Mouse (Mus musculus): ENCODE measurements at regions not wholly inside any gene's neighbourhood (a gene's known extent, or its start where the extent isn't known, plus 50 kb on each side); places are given as distances from the start of the nearest gene placed in this dataset.

DNA sequence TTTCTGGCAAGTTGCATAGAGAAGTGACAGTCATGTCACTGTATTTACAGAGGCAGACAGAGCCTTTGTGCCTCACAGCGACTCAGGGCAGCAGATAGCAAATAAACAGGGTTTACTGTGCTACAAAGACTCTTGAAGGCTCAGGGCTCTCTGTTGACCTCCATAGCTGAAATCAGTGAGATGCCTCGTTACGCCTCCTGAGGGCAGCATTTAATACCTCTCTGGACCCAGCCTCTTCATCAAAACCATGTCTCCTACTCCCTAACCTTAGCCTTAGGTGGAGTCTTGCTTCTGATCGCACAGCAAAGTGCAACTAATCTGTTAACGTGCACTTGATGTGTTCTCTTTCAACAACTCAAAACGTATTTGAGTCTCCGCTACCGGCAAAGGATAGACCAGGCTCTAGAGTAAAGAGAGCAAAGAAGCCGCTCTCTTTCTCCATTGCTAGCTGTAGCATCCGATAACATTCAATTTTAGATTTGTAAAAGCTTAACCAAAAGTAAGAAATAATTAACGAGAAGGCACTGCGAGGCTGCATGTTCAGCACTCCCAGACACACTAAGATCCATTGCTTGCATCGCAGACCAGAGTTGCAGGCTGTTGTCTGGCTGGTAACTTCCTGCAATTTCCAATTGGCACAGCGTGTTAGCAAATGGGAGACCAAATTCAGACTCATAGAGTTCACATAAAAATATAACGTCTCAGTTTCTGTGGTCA lies 101.1 kb upstream of the Man2a1 start:
- peak; percentile 37 for DNase-seq

DNA sequence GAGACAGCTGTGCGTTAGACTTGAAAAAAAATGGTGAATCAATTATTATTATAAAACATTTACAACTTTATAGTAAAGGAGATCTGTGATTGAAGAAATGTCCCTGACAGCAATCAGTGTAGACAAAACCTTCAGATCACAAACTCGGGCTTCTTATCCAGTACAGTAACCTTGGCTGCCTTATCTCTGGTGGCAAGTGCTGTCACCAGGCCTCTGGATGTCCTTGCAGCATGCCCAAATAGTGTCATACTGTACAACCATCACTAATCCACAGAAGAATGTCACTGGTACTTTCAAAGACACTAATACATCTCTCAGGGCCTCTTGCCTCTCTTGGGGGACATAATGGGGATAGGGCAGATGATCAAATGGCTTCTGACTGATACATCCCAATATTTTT lies 98.2 kb upstream of the Man2a1 start:
- DNase-seq: no peak

DNA sequence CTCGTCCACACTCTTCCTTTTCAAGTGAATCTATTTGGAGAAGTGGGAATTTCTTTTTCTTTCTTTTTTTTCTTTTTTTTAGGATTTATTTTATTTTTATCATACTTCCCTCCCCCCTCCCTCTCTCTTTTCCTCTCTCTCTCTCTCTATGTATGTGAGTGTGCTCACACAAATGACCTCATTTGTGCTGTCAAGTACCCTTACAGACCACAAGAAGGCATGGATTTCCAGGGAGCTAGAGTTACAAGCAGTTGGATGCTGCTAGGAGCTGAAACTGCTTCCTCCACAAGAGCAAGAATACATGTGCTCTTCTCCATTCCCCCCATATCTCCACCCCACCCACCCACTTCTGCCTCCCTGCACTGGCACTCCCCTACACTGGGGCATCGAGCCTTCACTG lies 94.6 kb upstream of the Man2a1 start:
- DNase-seq: no peak

DNA sequence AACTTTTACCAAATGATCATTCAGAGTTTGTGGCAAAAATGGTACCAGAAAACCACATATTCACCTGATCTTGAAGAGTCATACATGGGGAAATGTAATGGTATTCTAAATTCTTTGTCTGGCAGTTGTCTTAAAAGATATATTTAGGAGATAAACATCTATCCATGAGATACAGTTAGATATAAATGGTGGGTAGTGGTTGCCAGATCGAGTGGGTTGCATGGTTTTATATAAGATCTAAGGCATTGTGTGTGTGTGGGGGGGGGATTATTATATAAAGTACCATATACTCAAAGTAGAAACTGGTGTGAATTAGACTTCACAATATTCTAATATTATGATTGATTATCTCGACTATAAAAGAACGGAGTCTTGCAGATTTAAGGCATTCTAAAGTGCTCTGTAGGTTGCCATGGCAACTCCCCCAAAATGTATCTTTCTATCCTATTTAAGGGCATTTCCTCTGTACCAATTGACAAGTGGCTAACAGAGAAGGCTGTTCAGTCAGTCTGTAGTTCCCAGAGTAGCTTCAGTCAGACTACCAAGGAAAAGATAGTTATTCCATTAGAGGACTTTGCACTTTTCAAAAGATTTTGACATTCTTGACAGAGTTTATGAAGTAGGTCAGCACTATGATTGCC lies 89.3 kb upstream of the Man2a1 start:
- DNase-seq: no peak

DNA sequence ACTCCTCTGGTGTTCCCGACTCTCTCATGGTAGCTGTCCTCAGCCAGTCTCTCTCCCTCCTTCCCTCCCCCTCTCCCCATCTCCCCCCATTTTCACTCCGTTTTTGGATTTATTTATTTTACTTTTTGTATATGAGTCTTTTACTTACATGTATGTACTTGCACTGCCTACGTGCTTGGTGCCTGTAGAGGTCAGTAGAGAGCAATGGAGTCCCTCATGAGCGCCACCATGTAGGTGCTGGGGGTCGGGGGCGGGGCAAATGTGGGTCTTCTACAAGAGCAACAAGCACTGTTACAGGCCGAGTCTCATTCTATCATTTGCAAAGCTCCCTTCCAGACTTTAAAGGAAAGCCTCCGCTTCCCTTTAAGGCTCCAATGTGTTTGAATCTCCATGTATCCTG lies 78.3 kb upstream of the Man2a1 start:
- DNase-seq: peak; percentile 17

DNA sequence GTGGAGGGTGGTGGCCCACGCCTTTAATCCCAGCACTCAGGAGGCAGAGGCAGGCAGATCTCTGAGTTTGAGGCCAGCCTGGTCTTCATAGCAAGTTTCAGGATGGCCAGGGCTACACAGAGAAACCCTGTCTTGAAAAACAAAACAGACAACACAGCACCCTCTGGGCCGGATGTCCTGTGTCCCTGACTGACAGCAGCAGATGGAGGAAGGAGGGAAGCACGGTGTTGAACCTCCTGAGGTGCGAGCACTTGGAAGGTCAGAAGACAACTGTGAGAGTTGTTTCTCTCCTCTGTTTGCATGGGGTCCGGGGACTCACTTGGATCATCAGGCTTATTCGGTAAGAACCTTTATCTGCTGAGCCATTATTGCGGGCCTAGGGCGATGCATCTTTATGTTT lies 76.6 kb upstream of the Man2a1 start:
- no peak for DNase-seq

DNA sequence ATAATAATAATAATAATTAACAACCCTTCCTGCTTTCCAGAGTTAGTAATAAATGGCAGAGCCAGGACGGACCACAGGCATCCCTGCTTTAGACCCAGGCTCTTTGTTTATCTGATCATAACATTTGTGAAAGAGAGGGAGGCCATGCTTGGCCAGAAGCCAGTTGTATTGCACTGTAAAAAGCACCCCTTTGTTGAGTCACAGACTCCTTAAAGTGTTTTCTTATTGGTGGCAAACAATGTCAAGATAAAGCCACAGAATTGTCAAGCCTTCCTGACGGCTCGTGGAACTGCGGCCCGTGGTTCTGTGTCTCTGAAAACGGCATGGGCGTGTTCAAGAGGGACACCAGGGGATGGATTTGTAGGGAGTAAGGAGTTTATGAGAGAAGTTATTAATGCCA lies 72.7 kb upstream of the Man2a1 start:
- no peak for DNase-seq

DNA sequence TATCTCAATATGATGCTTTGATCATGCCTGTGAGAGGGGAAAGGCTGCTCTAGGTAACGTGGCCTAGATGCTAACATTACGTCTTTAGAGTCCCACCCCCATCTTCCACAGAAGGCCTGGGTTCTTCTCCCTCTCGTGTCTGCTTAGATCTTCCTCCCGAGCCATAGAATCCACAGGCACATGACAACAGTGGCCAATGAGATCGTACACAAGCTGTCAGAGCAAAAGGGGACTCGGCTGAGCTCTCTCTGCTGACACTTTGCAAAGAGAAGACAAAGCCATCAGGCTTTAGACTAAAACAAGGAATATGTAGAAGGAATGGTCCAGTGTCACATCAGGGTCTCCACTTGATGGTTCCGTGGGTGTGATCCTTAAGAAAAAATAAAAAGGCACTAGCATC lies 72.1 kb upstream of the Man2a1 start:
- DNase-seq: no peak

DNA sequence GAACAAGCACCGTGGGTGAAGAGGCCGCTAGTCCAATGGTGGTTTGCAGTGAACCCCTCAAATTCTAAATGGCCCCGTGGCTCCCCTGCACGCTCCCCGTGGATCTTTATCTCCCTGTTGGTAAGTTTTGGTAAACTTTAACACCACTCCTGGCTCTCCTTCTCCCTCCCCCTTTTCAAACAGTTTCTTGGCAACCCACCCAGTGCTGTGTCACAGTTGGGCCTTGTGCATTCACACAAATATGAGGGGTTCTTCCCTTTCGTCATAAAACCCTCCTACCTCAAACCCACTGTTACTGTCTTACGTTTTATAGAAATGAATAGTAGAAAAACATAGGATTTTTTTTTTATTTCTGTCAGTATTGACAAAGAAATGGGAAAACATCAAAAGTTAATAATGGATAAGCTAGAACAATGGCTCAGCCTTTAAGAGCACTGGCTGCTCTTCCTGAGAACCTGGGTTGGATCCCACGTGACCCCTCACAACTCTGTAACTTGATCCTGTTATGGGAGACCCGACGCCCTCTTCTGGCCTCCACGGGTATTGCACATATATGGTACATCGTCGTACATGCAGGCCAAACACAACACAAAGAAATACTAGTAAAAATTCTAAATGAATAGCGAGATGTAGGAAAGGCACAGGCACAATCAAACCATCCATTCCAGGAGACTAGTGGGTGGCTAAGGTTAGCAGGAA lies 71.1 kb upstream of the Man2a1 start:
- DNase-seq: no peak

DNA sequence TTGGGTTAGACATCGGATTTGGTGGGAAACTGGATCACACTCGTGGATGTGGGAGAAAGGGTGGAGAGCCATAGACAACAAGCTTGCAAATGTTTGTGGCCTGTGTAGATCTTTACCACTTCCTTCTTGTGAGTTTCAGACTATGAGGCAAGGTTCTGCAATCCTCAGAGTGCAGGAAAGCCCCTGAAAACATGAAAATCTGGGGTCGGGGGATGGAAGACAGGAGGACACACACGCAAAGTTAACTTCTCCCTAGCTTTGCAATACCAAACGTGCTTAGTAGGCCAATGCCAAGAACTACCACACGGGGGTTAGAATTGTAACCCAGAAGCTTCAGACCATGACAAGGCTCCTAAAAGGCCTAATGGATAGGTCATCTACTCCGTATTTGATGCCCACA lies 69.4 kb upstream of the Man2a1 start:
- no peak for DNase-seq

DNA sequence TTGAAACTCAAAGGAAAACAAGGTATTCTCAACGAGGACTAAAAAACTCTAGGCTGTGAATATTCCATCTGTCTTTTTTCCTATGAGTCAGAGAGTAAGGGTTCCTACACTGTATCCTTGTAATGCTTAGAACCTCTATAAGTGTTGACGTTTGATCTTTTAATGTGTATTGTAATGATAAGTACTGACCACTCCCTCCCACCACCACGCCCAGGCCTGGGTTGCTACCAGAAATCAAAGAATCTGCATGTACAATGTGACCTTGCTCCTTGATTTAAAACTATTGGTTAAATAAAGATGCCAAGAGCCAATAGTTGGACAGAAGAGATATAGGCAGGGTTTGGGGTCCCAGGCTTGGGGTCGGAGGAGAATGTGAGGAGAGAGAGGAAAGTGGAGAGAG lies 66.2 kb upstream of the Man2a1 start:
- no peak for DNase-seq

DNA sequence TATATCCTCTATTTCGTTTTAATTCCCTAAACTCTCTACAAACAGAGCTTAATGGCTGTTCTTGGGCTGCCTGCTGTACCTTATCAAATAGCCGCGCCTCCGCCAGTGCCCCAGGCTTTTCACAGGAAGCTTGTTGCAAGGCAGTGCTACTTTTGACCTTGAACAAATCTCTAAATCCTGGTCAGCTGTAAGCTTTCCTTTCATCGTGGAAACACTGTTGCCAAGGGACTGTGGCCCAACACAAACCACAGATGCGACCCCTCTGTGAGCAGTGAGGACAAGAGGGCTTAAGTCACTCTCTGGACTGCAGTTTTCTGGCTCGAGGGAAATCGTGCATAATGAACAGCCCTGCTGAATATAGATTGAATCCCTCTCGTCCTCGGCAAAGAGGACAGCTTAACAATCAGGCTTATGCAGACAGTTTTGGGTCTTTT lies 62.0 kb upstream of the Man2a1 start:
- peak; percentile 38 for DNase-seq

DNA sequence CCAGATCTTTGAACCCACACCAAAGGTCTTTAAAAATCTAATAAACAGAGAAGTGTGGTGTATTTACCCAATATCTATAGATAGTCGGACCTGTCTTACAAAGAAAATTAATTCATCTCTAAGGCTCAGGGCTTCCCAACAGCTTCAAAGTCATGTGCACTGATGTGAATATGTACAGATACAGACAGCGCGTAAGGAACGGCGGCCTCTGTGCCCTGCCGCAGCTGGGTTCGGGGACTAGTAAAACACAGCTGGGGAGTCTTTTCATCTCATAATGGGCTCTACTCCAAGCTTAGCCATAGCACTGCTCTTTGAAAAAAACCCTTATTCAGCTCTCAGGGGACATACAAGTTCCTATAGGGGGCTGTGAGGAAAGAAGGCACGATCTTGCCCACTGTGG lies 60.1 kb upstream of the Man2a1 start:
- DNase-seq: no peak

DNA sequence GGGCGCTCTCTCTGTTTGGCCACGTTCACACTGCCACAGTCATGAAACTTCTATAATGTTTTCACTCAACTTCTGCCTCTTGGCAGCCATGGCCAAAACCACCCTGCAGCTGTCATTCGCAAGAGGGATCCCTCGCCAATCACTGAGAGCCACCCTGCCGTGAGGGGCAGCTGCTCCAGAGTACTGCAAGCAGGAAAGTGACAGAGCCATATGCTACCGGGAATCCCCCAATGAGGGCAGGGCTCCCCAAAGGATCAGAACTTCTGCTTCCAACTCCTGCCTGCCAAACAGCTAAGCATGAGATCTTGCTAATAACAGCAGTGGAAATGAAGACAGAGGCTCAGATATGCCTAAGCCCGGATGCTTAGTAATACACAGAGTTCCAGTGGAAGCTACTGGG lies 52.0 kb upstream of the Man2a1 start:
- peak; percentile 55 for DNase-seq

DNA sequence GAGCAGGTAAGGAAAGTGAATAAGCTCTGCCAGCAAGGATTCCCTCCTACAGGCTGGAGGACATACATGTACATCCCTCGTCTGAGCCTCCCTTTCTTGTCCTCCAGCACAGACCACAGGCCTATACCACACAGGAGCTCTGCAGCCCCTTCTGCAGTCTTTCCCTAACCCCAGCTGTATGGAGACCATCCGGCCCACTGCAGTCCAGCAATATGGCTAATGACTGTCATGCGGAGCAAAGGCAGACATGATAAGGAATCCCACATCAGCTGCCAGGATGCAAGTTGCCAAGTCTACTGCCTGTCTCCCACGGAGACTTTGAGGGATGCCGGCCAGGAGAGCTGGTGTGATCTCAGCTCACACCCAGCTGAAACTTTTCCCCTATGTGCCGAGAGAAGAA lies 50.5 kb upstream of the Man2a1 start:
- DNase-seq: no peak

All from retina, postnatal 1 day (tissue).